Mouse (Mus musculus) kidney, embryonic 14.5 days (tissue): ENCODE measurements around the gene Cdk14. TPM values are rescaled to one million over a fixed set of nuclear protein-coding genes. Genes with fewer than 3 reads are reported as not detected.
A peak's percentile ranks its signal among the peaks of the same experiment; 100 is the strongest.

Source experiments
- ATAC-seq: fragments of 200-750 bp; cut with Nextera tagmentation; 2 replicates; pipeline ENCODE4 v1.8.0; 2017; ENCODE audit warnings: moderate number of reproducible peaks, mild to moderate bottlenecking, moderate TSS enrichment, moderate library complexity; ENCODE audit not compliant: low FRiP score, low TSS enrichment
- H3K27ac ChIP-seq: fragments of 300-500 bp; sonication (generic); 2 replicates; pipeline ENCODE4 v1.5.1; 2014; ENCODE audit warnings: low read depth, mild to moderate bottlenecking, low read length, moderate library complexity, mixed read lengths
- H3K27me3 ChIP-seq: fragments of 300-500 bp; sonication (generic); 2 replicates; pipeline ENCODE4 v1.6.1; 2014; ENCODE audit warnings: mild to moderate bottlenecking, low read length; ENCODE audit not compliant: control insufficient read depth, insufficient read depth
- H3K36me3 ChIP-seq: fragments of 300-500 bp; sonication (generic); 2 replicates; pipeline ENCODE4 v1.6.1; 2014; ENCODE audit warnings: low read length, mixed read lengths; ENCODE audit not compliant: control insufficient read depth, insufficient read depth
- H3K4me1 ChIP-seq: fragments of 300-500 bp; sonication (generic); 2 replicates; pipeline ENCODE4 v1.6.1; 2014; ENCODE audit warnings: low read length, mixed read lengths; ENCODE audit not compliant: control insufficient read depth, insufficient read depth
- H3K4me2 ChIP-seq: fragments of 300-500 bp; sonication (generic); replicated peaks from 2 replicates; pipeline ENCODE4 v1.6.1; 2014; ENCODE audit warnings: low read depth, mild to moderate bottlenecking, low read length
- H3K4me3 ChIP-seq: fragments of 300-500 bp; sonication (generic); 2 replicates; pipeline ENCODE4 v1.5.1; 2014; ENCODE audit warnings: mild to moderate bottlenecking, low read length
- H3K9ac ChIP-seq: fragments of 300-500 bp; sonication (generic); 2 replicates; pipeline ENCODE4 v1.6.1; 2014; ENCODE audit warnings: low read depth, mild to moderate bottlenecking, low read length, moderate library complexity
- H3K9me3 ChIP-seq: fragments of 300-500 bp; sonication (generic); 2 replicates; pipeline ENCODE4 v1.6.1; 2016; ENCODE audit warnings: low read length; ENCODE audit not compliant: control insufficient read depth
- WGBS: fragments of 180-500 bp; shearing (Covaris S2); extraction: QIAGEN DNeasy Blood & Tissue Kit; methylation state at CpG from one replicate; pipeline ENCODE4 v1.1.7; 2014; 5-methylcytosine and 5-hydroxymethylcytosine counted together
- polyA plus RNA-seq: library from polyadenylated mRNA; unstranded; fragments of >200 nt; fragmentation: Nextera tagmentation; extraction: Ambion mirVana; gene quantifications from 2 replicates; pipeline ENCODE4 v1.2.1, GENCODE M21; 2014

The Cdk14 gene
- polyA plus RNA-seq, 1 experiment from 2014 or later, result 18.9 TPM

DNA sequence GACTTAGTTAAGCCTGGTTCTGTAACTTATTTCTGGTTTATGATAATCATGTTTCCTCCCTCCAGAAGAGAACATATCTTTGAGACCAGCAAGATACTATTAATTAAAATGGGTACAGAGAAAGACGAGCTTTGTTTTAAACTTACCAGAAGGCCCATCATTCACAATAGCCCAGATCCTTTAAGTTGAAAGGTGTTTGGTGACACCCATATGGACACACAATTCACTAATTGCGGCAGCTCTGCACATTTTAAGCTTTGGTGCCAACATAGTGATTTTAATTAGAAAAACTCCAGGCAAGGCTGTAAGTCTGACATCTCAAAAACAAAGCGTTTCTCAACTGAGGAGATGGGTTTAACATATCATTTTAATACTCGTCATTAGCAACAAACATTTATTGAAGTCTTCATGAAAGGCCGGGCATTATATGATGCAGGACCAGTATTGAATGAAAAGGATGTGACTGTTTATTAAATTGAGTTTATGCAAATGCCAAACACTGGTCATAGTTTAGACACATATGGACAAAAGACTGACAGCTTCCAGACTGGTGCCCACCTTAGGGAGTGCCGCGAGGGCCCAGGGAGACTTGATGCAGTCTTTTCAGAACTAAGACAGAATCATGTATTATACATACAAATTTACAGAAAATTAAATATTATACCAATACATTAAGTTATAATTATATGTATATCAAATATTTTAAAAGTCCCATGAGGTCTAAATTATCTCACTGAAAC is 605.5 kb downstream of the Cdk14 start:
- no peak for ATAC-seq
- Histone ChIP-seq H3K4me3 (no peak overlapping the region), H3K36me3 (no peaks in the 10 kb centered on the region), H3K4me1 (no peaks in the 10 kb centered on the region), H3K9me3 (no peaks in the 10 kb centered on the region), H3K27ac (no peak overlapping the region), H3K27me3 (no peaks in the 10 kb centered on the region), H3K9ac (no peak overlapping the region), H3K4me2 (no peak overlapping the region)
- WGBS, result 93% methylated on average over 7 of the region's 7 CpGs

DNA sequence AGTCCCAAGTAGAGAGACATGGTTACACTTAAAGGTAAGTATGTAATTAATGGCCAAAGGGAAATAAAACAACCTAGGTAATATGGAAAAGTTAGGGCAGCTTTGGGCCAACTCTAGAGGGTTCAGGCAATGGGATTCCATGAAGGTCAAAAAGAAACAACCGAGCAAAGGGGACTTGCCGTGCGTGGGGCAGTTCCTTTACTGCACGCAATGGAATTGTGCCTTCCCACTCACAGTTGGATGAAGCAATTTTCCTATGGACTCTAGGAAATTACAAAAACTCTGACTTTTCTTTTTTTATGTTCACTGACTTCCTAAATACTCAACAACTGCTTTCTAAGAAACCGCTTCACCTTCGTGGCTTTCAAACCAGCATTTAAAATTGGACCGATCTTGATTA is 606.8 kb downstream of the Cdk14 start:
- 94% methylated on average over 7 of the region's 7 CpGs for WGBS
- no peaks in the 10 kb centered on the region for H3K9me3 ChIP-seq
- no peak overlapping the region for H3K27ac ChIP-seq
- H3K36me3 ChIP-seq, result no peaks in the 10 kb centered on the region
- ATAC-seq, result no peak
- no peak overlapping the region for H3K4me2 ChIP-seq
- no peak overlapping the region for H3K4me3 ChIP-seq
- H3K27me3 ChIP-seq, result no peaks in the 10 kb centered on the region
- H3K9ac ChIP-seq, result no peak overlapping the region
- no peaks in the 10 kb centered on the region for H3K4me1 ChIP-seq

- Histone ChIP-seq H3K9me3 (no peaks in the 10 kb centered on the region), H3K4me3 (no peak overlapping the region), H3K9ac (no peak overlapping the region), H3K4me2 (no peak overlapping the region), H3K27ac (no peak overlapping the region), H3K4me1 (no peaks in the 10 kb centered on the region), H3K36me3 (no peaks in the 10 kb centered on the region), H3K27me3 (no peaks in the 10 kb centered on the region)
- no peak for ATAC-seq
- 61% methylated on average over 13 of the region's 13 CpGs for WGBS
Observed at GRCm38 (mm10) chr5:4812036-4812729, 607.9 kb downstream of the Cdk14 start.

DNA sequence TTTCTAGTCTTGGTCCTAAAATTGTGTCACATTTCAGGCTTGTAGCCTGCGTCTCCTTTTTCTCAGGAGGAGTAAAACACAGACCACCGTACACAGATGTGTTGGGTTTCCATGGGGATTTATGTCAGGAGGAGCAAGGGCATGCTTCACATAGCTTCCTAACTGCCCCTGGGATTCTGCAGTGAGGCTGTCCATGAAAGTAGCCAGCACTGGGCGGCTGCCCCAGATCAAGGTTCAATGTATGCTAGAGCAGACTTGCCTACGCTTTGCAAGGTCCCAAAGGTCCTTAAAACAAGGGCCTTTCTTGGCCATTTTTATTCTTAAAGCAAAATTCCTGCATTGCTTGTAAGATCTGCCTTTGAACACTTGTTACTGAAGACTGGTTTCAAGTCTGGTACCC is 614.9 kb downstream of the Cdk14 start:
- Histone ChIP-seq H3K36me3 (no peaks in the 10 kb centered on the region), H3K4me2 (no peak overlapping the region), H3K9me3 (no peaks in the 10 kb centered on the region), H3K27me3 (no peaks in the 10 kb centered on the region), H3K27ac (no peak overlapping the region), H3K4me3 (no peak overlapping the region), H3K4me1 (no peaks in the 10 kb centered on the region; the same call in 1 of the 2 replicates), H3K9ac (no peak overlapping the region)
- 0 out of 2 replicates have a peak, but pooled peaks have one; percentile 43 for ATAC-seq
- 22% methylated on average over 4 of the region's 4 CpGs for WGBS

- WGBS, result 66% methylated on average over 5 of the region's 5 CpGs
Observed at GRCm38 (mm10) chr5:4803708-4804107, 616.4 kb downstream of the Cdk14 start.

GRCm38 (mm10) chr5:4801971-4802370 is 618.1 kb downstream of the Cdk14 start:
- ATAC-seq, result no peak
- Histone ChIP-seq H3K4me1 (no peaks in the 10 kb centered on the region; the same call in 1 of the 2 replicates), H3K36me3 (no peaks in the 10 kb centered on the region)

More at GRCm38 (mm10) chr5:4803708-4804107, 616.4 kb downstream of the Cdk14 start:
- Histone ChIP-seq H3K27me3 (no peaks in the 10 kb centered on the region), H3K9me3 (no peaks in the 10 kb centered on the region), H3K4me3 (no peak overlapping the region), H3K36me3 (no peaks in the 10 kb centered on the region), H3K9ac (no peak overlapping the region), H3K4me1 (no peaks in the 10 kb centered on the region; the same call in 1 of the 2 replicates), H3K4me2 (no peak overlapping the region), H3K27ac (no peak overlapping the region)
- no peak for ATAC-seq

DNA sequence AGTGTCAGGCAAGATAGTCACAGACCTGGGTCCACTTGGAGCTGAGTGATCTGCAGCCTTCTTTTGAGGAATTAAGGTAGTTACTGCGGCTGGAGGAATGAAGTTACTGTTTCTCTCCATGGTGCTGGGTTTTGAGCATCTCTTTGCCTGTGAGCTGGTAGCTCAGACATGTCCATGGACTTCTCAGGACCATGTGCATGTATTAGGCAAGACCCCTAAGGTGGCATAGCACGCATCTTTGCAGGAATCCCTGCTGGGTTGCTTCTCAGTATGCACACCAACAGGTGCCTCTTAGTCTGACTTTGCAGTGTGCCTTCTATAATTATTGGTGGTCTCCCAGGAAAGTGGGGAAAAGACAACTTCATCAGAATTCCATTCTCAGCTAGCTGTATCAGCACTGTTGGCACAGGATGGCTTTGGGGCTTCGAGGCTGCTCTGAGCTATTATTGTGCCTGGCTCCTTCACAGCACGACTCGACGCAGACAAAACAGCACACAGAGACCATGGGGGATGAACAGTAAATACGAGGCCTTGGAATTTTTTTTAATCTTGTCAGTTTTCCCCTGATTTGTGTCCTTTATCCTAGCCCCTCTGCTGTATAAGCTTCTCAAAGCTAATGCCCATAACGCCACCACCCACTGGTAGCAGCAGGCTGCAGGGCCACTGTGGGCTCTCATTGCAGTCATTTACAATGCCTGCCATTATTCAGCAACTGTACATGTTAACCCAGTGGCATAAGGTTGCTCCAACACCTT is 618.8 kb downstream of the Cdk14 start:
- ATAC-seq, result no peak
- Histone ChIP-seq H3K4me3 (no peak overlapping the region), H3K9me3 (no peaks in the 10 kb centered on the region), H3K4me2 (no peak overlapping the region), H3K27ac (no peak overlapping the region), H3K9ac (no peak overlapping the region), H3K4me1 (no peaks in the 10 kb centered on the region; the same call in 1 of the 2 replicates), H3K36me3 (no peaks in the 10 kb centered on the region), H3K27me3 (no peaks in the 10 kb centered on the region)
- WGBS, result 89% methylated on average over 8 of the region's 8 CpGs

More at GRCm38 (mm10) chr5:4801971-4802370, 618.1 kb downstream of the Cdk14 start:
- Histone ChIP-seq H3K27me3 (no peaks in the 10 kb centered on the region), H3K9ac (no peak overlapping the region), H3K4me3 (no peak overlapping the region), H3K9me3 (no peaks in the 10 kb centered on the region), H3K4me2 (no peak overlapping the region), H3K27ac (no peak overlapping the region)

DNA sequence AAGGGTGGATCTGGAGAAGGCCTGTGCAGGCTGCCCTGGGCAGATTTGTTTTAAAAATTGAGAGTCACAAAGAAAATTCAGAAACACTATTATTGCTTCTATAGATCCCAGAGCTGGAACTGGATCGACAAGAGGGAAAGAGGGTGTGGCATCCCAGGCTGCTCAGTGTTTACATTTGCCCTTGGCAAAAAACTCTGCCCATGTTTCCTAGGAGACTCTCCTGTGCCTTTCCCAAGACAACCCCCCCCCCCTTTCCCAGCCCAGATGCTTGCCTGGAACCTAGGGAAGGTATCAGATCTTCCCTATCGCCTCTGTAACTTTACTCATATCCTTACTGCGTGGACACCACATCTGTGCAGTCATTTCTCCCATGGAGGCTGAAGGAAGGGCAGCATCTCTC is 628.9 kb downstream of the Cdk14 start:
- no peaks in the 10 kb centered on the region for H3K36me3 ChIP-seq
- ATAC-seq, result no peak; the same call in 1 of the 2 replicates
- WGBS, result 79% methylated on average over 3 of the region's 3 CpGs
- no peaks in the 10 kb centered on the region for H3K9me3 ChIP-seq
- no peak overlapping the region for H3K27ac ChIP-seq
- no peak overlapping the region for H3K4me2 ChIP-seq
- no peaks in the 10 kb centered on the region for H3K27me3 ChIP-seq
- no peak overlapping the region for H3K9ac ChIP-seq
- no peaks in the 10 kb centered on the region for H3K4me1 ChIP-seq
- H3K4me3 ChIP-seq, result no peak overlapping the region
